Mouse (Mus musculus) stomach, postnatal 0 days (tissue): ENCODE measurements around the gene Arhgef3. TPM values are rescaled to one million over a fixed set of nuclear protein-coding genes. Genes with fewer than 3 reads are reported as not detected.

Source experiments
- ATAC-seq: fragments of 200-750 bp; cut with Nextera tagmentation; 2 replicates; pipeline ENCODE4 v1.8.0; 2017; ENCODE audit not compliant: low FRiP score, low TSS enrichment
- DNase-seq: peaks from one replicate; pipeline ENCODE4 v3.0.0-alpha.2; 2016; ENCODE audit warnings: low spot score
- H3K27ac ChIP-seq: fragments of 300-500 bp; sonication (generic); replicated peaks from 2 replicates; pipeline ENCODE4 v1.5.1; 2014; ENCODE audit warnings: mild to moderate bottlenecking, control low read depth
- H3K27me3 ChIP-seq: fragments of 300-500 bp; sonication (generic); 2 replicates; pipeline ENCODE4 v1.6.1; 2014; ENCODE audit warnings: low read length; ENCODE audit not compliant: control insufficient read depth, insufficient read depth
- H3K36me3 ChIP-seq: fragments of 300-500 bp; sonication (generic); 2 replicates; pipeline ENCODE4 v1.6.1; 2014; ENCODE audit warnings: low read length, mixed read lengths; ENCODE audit not compliant: control insufficient read depth, insufficient read depth
- H3K4me1 ChIP-seq: fragments of 300-500 bp; sonication (generic); replicated peaks from 2 replicates; pipeline ENCODE4 v1.6.1; 2014; ENCODE audit warnings: antibody characterized with exemption; ENCODE audit not compliant: control insufficient read depth, insufficient read depth
- H3K4me2 ChIP-seq: fragments of 300-500 bp; sonication (generic); replicated peaks from 2 replicates; pipeline ENCODE4 v1.6.1; 2014; ENCODE audit warnings: low read depth, mild to moderate bottlenecking, control low read depth, moderate library complexity
- H3K4me3 ChIP-seq: fragments of 300-500 bp; sonication (generic); 2 replicates; pipeline ENCODE4 v1.5.1; 2014; ENCODE audit warnings: low read depth, low read length, control low read depth
- H3K9ac ChIP-seq: fragments of 300-500 bp; sonication (generic); 2 replicates; pipeline ENCODE4 v1.6.1; 2014; ENCODE audit warnings: mild to moderate bottlenecking, low read length, control low read depth, mixed read lengths
- H3K9me3 ChIP-seq: fragments of 300-500 bp; sonication (generic); 2 replicates; pipeline ENCODE4 v1.6.1; 2016; ENCODE audit warnings: low read length; ENCODE audit not compliant: control insufficient read depth
- CTCF ChIP-seq: IDR thresholded peaks from 2 replicates; pipeline ENCODE4 v1.5.1; 2016; ENCODE audit warnings: antibody characterized with exemption, low read depth, mild to moderate bottlenecking, moderate library complexity
- EP300 ChIP-seq: optimal IDR thresholded peaks from 2 replicates; pipeline ENCODE3; 2016; ENCODE audit warnings: antibody characterized with exemption
- WGBS: fragments of 180-500 bp; shearing (Covaris S2); extraction: QIAGEN DNeasy Blood & Tissue Kit; methylation state at CpG from one replicate; pipeline ENCODE4 v1.1.7; 2014; 5-methylcytosine and 5-hydroxymethylcytosine counted together
- polyA plus RNA-seq: library from polyadenylated mRNA; unstranded; fragments of >200 nt; fragmentation: Nextera tagmentation; extraction: Ambion mirVana; gene quantifications from 2 replicates; pipeline ENCODE4 v1.2.1, GENCODE M21; 2015

Gene Arhgef3
- polyA plus RNA-seq, 1 experiment from 2014 or later: 13.1 TPM

- TF ChIP-seq CTCF: no peak
- TF ChIP-seq EP300: no peak
- Histone ChIP-seq H3K9me3 (no peaks in the 10 kb centered on the region), H3K9ac (no peak overlapping the region), H3K4me1 (no peaks in the 10 kb centered on the region), H3K27ac (no peak overlapping the region), H3K4me3 (no peak overlapping the region), H3K27me3 (no peaks in the 10 kb centered on the region), H3K4me2 (no peak overlapping the region), H3K36me3 (no peaks in the 10 kb centered on the region)
- ATAC-seq (no peak), DNase-seq (no peak)
- WGBS: 57% methylated on average over 2 of the region's 2 CpGs
Measured at GRCm38 (mm10) chr14:27298875-27299274, 184.2 kb downstream of the Arhgef3 start.

- Histone ChIP-seq H3K4me1 (no peaks in the 10 kb centered on the region), H3K36me3 (no peaks in the 10 kb centered on the region), H3K4me2 (no peak overlapping the region), H3K9me3 (no peaks in the 10 kb centered on the region), H3K27me3 (no peaks in the 10 kb centered on the region), H3K4me3 (no peak overlapping the region), H3K27ac (no peak overlapping the region), H3K9ac (no peak overlapping the region)
- 44% methylated on average over 4 of the region's 4 CpGs for WGBS
- ATAC-seq: no peak
- no peak for TF ChIP-seq CTCF
- no peak for TF ChIP-seq EP300
- DNase-seq: no peak
Measured at GRCm38 (mm10) chr14:27299705-27300104, 185.0 kb downstream of the Arhgef3 start.

- H3K27me3 ChIP-seq: no peaks in the 10 kb centered on the region
- WGBS: 63% methylated on average over 5 of the region's 5 CpGs
- no peaks in the 10 kb centered on the region for H3K9me3 ChIP-seq
- ATAC-seq: no peak; the same call in 1 of the 2 replicates
- no peak overlapping the region for H3K4me3 ChIP-seq
- H3K36me3 ChIP-seq: no peaks in the 10 kb centered on the region
- H3K9ac ChIP-seq: no peak overlapping the region
- TF ChIP-seq CTCF (no peak), EP300 (no peak)
- DNase-seq: no peak
- H3K27ac ChIP-seq: 0 out of 2 replicates have a peak overlapping the region, but pooled peaks have one; percentile 18
- no peak overlapping the region for H3K4me2 ChIP-seq
- no peaks in the 10 kb centered on the region for H3K4me1 ChIP-seq
Measured at GRCm38 (mm10) chr14:27301768-27302499, 187.2 kb downstream of the Arhgef3 start.

GRCm38 (mm10) chr14:27303294-27303693, 188.6 kb downstream of the Arhgef3 start:
- H3K9me3 ChIP-seq: no peaks in the 10 kb centered on the region
- TF ChIP-seq CTCF (no peak), EP300 (no peak)
- ATAC-seq (no peak), DNase-seq (no peak)
- no peaks in the 10 kb centered on the region for H3K27me3 ChIP-seq
- H3K4me3 ChIP-seq: no peak overlapping the region
- no peaks in the 10 kb centered on the region for H3K36me3 ChIP-seq
- H3K4me1 ChIP-seq: no peaks in the 10 kb centered on the region
- H3K9ac ChIP-seq: no peak overlapping the region
- H3K4me2 ChIP-seq: no peak overlapping the region
- no peak overlapping the region for H3K27ac ChIP-seq
- 67% methylated on average over 4 of the region's 4 CpGs for WGBS

DNA sequence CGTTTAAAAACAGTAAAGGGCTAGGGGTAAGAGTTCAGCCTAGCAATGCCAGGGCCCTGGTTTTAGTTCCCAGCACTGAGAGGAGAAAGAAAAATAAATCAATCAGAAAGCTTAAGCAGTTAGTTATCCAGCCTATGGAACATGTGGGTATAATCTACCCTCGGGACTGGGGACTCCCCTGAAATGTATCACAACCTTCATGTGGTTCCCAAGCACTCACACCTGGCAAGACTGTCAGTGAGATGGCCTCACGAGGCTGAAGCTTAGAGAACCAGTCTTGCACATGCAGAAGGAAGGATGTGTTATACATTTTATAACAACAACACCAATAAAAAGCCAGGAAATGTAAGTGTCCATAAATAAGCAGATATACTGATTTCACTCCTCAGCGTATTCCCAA, 189.7 kb downstream of the Arhgef3 start:
- Histone ChIP-seq H3K27ac (no peak overlapping the region), H3K27me3 (no peaks in the 10 kb centered on the region), H3K36me3 (no peaks in the 10 kb centered on the region), H3K4me3 (no peak overlapping the region), H3K4me1 (no peaks in the 10 kb centered on the region), H3K9ac (no peak overlapping the region), H3K4me2 (no peak overlapping the region), H3K9me3 (no peaks in the 10 kb centered on the region)
- no peak for DNase-seq
- WGBS: 67% methylated on average over 4 of the region's 4 CpGs
- no peak for ATAC-seq
- TF ChIP-seq CTCF (no peak), EP300 (no peak)

- WGBS: 66% methylated on average over 3 of the region's 3 CpGs
- no peak for DNase-seq
Measured at GRCm38 (mm10) chr14:27308761-27309160, 194.1 kb downstream of the Arhgef3 start.

More at GRCm38 (mm10) chr14:27308761-27309160, 194.1 kb downstream of the Arhgef3 start:
- Histone ChIP-seq H3K27ac (no peak overlapping the region), H3K36me3 (no peaks in the 10 kb centered on the region), H3K4me1 (no peaks in the 10 kb centered on the region), H3K4me3 (no peak overlapping the region), H3K9ac (no peak overlapping the region), H3K9me3 (no peaks in the 10 kb centered on the region), H3K27me3 (no peaks in the 10 kb centered on the region), H3K4me2 (no peak overlapping the region)
- ATAC-seq: no peak
- no peak for TF ChIP-seq CTCF
- no peak for TF ChIP-seq EP300
